Mouse (Mus musculus) erythroblast, embryonic 14.5 days (primary cell): ENCODE measurements at regions not wholly inside any gene's neighbourhood (a gene's known extent, or its start where the extent isn't known, plus 50 kb on each side); places are given as distances from the start of the nearest gene placed in this dataset.

ENCODE experiments used
- GATA1 ChIP-seq: IDR thresholded peaks from 2 replicates; pipeline ENCODE4 v1.6.1; 2012; ENCODE audit warnings: low read length, inconsistent platforms, mixed read lengths
- TAL1 ChIP-seq: IDR thresholded peaks from 3 replicates; pipeline ENCODE4 v1.6.1; 2012; ENCODE audit warnings: low read length, inconsistent platforms, mixed read lengths

DNA sequence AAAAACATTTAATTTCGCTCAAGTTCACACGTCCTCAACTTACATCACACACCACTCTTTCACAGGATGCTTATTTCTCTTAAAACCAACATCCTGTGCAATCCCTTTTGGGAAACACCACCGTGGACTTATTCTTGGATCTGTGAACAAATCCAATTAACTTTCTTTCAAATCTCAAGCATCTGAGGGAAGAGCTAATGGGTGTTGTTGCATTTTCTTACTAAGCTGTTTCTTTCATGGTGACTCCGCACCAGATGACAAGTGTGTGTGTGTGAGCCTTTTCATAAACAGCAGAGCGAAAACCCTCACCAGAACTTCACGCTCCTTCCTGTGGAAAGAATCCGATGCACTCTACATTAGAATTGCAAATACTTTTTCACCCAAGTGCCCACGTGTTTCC, 390.6 kb upstream of the Castor2 start:
- TF ChIP-seq GATA1 = no peak
- no peak for TF ChIP-seq TAL1
